Mouse (Mus musculus): ENCODE results near the gene Arhgef39. TPM values are rescaled to one million over a fixed set of nuclear protein-coding genes. Genes with fewer than 3 reads are reported as not detected.

Gene Arhgef39
- polyA plus RNA-seq (2015; fragmentation: Nextera tagmentation; extraction: Ambion mirVana) = 35.5 and 37.1 TPM in 2 replicates

GRCm38 (mm10) chr4:43499407-43500333 is at the start of gene Arhgef39:
TSS of gene Arhgef39 (minus strand) at chr4:43499695.
- peak; percentile 66 for DNase-seq (ENCODE audit: low spot score)

DNA sequence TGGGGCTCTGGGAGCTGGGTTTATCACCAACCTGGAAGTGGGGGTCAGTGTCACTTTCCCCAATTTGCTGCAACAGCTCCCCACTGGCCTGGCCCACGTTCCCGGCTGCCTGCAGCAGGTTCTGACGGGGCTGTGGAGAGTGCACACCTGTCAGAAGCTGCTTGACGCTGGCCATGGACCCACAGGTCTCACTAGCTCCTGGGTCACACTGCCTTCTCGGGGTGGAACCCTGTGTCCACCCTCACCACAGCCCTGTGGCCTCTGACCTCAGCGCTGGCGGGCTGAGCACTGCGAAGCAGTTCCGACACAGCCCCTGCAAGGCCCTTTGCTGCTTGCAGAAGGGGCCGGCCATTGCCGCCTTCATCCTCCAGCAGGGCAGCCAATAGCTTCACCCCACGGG is 49.6 kb upstream of the Arhgef39 start:
- no peak for DNase-seq (ENCODE audit: low spot score)

DNA sequence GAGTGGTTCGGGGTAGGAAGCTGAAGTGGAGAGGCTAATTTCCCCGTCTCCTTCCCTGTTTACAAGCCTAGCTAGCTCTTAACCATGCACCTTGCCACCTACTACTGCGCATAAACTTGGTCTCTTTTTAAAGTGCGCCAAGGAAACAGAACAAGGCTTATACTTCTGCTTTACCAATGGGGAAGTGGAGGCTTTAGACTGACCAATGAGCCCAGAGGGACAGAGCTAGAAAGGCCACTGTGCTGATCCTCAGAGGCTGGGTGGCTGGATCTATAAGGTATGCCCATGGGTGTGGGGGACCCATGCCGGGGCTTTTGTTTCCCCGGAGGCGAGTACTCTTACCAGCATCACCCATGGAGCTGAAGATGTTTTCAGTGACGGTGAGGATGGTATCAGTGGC is 47.7 kb upstream of the Arhgef39 start:
- no peak for DNase-seq (ENCODE audit: low spot score)

- DNase-seq (ENCODE audit: low spot score) = no peak
Measured at GRCm38 (mm10) chr4:43546375-43547047, 47.0 kb upstream of the Arhgef39 start.

- DNase-seq (ENCODE audit: low spot score) = no peak
Measured at GRCm38 (mm10) chr4:43542044-43542443, 42.5 kb upstream of the Arhgef39 start.

DNA sequence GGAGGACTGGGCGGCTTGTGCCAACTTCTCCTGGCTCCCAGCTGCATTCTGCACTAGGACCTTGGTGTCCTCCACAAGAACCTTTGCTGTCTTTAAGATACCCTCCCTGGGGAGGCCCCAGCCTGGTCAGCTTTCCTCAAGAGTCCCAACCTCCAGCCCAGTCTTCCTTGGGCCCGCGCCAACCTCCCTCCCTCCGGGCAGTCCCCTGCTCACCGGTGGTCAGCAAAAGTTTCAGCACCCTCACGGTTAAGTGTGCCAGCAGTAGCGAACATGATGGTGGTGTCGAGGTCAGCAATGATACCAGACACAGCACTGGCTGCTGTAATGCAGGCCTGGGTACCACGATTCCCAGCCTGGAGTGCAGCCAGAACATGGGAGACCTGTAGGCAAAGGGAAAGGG is 36.5 kb upstream of the Arhgef39 start:
- no peak for DNase-seq (ENCODE audit: low spot score)

GRCm38 (mm10) chr4:43535628-43536027 is 36.1 kb upstream of the Arhgef39 start:
- no peak for DNase-seq (ENCODE audit: low spot score)

DNA sequence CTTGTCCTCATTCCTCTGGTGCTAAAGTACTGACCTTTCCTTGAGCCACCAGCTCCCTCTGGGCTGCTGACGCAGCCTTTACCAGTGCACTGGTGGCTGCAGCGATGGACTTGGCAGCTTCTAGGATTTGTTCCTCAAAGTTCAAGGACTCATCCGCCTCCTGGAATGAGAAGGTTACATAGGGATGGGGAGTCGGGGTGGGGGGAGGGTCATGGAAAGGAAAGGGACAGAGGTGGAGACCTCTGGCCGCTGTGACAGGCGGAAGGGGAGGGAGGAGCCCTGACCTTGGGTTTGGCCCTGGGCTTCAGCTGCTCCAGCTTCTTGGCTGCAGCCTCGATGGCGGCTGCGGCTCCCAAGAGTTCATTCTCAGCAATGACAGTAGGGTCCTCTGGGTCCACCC is 33.8 kb upstream of the Arhgef39 start:
- DNase-seq (ENCODE audit: low spot score) = no peak

DNA sequence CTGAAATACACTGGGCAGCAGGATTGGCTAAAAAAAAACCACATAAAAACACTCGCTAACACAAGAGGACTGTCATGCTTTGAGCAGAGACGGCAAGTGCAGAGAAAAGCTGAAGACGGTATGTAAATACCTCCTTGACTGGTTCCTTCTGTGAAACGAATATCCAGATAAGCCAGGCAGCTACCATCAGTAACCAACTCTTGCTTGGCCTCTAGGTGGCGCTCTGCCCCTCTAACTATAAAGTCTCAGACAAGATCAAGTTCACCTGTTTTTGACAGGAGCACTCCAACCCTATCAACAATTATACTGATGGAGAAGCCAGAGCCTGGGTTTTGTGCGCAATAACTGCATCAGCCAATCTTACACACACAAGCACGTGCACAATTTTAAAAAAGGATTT is 31.1 kb upstream of the Arhgef39 start:
- peak; percentile 75 for DNase-seq (ENCODE audit: low spot score)

DNA sequence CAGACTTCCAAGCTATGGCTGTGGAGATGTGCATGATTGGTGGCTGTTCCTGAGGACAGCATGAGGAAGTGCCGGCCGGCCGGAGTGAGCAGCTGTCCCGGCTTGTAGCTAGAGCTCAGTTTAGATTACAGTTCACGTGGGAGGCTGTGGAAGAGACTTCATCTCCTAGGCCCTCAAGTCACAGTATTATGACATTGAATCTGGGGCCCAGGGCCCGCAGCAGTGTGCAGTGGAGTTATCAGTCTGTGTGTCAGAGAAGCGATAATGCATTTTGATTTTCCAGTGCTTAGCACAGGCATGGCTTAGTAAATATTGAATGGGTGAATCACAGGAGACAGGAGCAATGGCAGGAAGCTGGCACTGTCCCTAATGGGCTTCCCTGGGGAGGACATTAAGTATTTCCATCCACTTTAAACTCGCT is 30.6 kb upstream of the Arhgef39 start:
- no peak for DNase-seq (ENCODE audit: low spot score)

DNA sequence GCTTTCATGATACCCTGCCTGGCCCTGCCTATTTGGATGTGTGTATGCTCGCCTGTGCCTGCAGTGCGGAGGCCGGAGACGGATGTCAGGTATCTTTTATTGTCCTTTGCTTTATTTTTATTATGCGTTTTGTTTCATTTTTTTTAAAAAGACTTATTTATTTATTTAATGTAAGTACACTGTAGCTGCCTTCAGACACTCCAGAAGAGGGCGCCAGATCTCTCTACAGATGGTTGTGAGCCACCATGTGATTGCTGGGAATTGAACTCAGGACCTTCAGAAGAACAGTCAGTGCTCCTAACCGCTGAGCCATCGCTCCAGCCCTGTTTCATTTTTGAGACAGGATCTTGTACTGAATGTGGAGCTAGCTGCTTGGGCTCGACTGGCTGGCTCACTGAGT is 29.0 kb upstream of the Arhgef39 start:
- peak; percentile 48 for DNase-seq (ENCODE audit: low spot score)

GRCm38 (mm10) chr4:43527880-43528279 is 28.4 kb upstream of the Arhgef39 start:
- DNase-seq (ENCODE audit: low spot score) = peak; percentile 27

- DNase-seq (ENCODE audit: low spot score) = peak; percentile 87
Measured at GRCm38 (mm10) chr4:43519956-43520355, 20.5 kb upstream of the Arhgef39 start.

GRCm38 (mm10) chr4:43519551-43519950 is 20.1 kb upstream of the Arhgef39 start:
- DNase-seq (ENCODE audit: low spot score) = no peak

- DNase-seq (ENCODE audit: low spot score) = no peak
Measured at GRCm38 (mm10) chr4:43515764-43516708, 16.5 kb upstream of the Arhgef39 start.

- DNase-seq (ENCODE audit: low spot score) = no peak
Measured at GRCm38 (mm10) chr4:43513791-43514190, 14.3 kb upstream of the Arhgef39 start.

DNA sequence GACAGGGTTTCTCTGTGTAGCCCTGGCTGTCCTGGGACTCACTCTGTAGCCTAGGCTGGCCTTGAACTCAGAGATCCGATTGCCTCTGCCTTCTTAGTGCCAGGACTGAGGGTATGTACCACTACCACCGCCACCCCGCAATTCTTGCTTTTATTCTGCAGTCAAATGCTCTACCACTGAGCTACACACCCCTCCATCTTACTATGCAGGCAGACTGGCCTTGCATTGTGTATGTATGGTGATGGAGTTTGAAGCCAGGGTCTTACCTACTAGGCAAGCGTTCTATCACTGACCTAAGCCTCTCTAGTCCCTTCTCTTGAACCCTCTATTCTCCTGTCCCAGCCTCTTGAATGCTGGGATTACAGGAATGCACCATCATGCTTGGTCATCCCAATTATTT is 13.8 kb upstream of the Arhgef39 start:
- DNase-seq (ENCODE audit: low spot score) = no peak

DNA sequence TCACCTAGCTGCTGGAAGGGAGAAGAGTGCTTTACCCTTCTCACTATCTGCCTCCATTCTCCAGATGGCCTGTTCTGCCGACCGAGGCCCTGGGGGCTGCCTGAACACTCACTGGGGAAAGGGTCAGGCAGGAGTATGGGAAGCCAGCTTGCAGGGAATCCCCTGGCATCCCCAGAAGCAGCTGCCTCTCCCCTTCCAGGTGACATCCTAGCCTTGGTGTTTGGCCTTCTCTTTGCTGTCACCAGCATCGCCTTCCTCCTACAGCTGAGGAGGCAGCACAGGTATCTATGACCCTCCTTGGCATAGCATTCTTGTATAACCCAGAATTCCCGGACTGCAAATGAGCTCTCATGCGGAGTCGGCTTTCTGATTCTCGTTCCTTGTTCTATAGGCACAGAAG is 13.2 kb upstream of the Arhgef39 start:
- DNase-seq (ENCODE audit: low spot score) = no peak

- no peak for DNase-seq (ENCODE audit: low spot score)
Measured at GRCm38 (mm10) chr4:43511675-43512454, 12.4 kb upstream of the Arhgef39 start.

- DNase-seq (ENCODE audit: low spot score) = no peak
Measured at GRCm38 (mm10) chr4:43509109-43509508, 9.6 kb upstream of the Arhgef39 start.

DNA sequence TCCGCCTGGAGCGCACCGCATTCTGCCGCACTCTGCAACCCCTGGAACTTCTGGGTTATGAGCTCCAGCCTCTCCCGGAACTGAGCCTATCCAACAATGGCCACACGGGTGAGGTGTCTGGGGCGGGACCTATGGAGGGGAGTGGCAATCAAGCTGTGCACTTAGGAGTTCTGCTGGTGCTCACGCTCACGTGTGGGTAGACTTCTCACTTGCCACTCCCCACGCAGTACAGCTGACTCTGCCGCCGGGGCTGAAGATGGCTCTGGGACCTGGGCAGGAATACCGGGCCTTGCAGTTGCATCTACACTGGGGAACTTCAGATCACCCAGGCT is 9.1 kb upstream of the Arhgef39 start:
- peak; percentile 80 for DNase-seq (ENCODE audit: low spot score)
